ENCODE assay signal across 9 mouse cellular contexts in genomic region chr14:61689776-61690175, GRCm38 (mm10).
DNase-seq lines count a peak whose midpoint lies in the region; ATAC-seq and TF ChIP-seq lines count a peak whose summit lies in the region.
"Had no signal": no experiment of that assay in that cellular context is flagged by ENCODE, and none has a peak within 500 bp of the region (broad histone marks: within the 10 kb centered on the region; RNA-seq: fewer than 3 reads in every experiment).

No protein-coding gene starts in this region.

- H3K4me2 ChIP-seq in intestine, embryonic 15.5 days (replicated peaks), result peak overlapping the region; percentile 48
- H3K4me2 ChIP-seq in neural tube, embryonic 12.5 days (replicated peaks), result peak overlapping the region; percentile 49

- H3K9me3 ChIP-seq in forebrain, embryonic 10.5 days, result no peaks in the 10 kb centered on the region
- no peaks in the 10 kb centered on the region for H3K9me3 ChIP-seq in intestine, embryonic 15.5 days
- H3K9me3 ChIP-seq in neural tube, embryonic 12.5 days, result no peaks in the 10 kb centered on the region

- peak; percentile 18 to 30 for DNase-seq in kidney, postnatal 4 days
- no peak for DNase-seq in kidney, adult 2 months
- DNase-seq in forebrain, embryonic 10.5 days (ENCODE audit: extremely low spot score, low spot score), result no peak
- no peak for DNase-seq in right cerebral cortex, adult 2 months (ENCODE audit: low spot score in 2 of 2)
- DNase-seq: gastrocnemius, postnatal 36 days; lung, postnatal 14 days had no signal

- no peaks in the 10 kb centered on the region; the same call in 1 of the 2 replicates for H3K27me3 ChIP-seq in kidney, adult 2 months (replicated peaks; ENCODE audit: control insufficient read depth, insufficient read depth, low read length)
- H3K27me3 ChIP-seq in forebrain, embryonic 10.5 days (ENCODE audit: poor library complexity, severe bottlenecking), result peaks cover 82% of the 10 kb centered on the region
- H3K27me3 ChIP-seq in intestine, embryonic 15.5 days (replicated peaks), result peaks cover 31% of the 10 kb centered on the region
- H3K27me3 ChIP-seq in neural tube, embryonic 12.5 days (replicated peaks), result peaks cover 59% of the 10 kb centered on the region

- no peak for ATAC-seq in intestine, embryonic 15.5 days
- no peak for ATAC-seq in neural tube, embryonic 12.5 days (ENCODE audit: low FRiP score, low read depth)
- no peak for ATAC-seq in erythroblast, adult 5-6 weeks (replicated peaks; ENCODE audit: low FRiP score, poor library complexity, severe bottlenecking)

- H3K4me3 ChIP-seq in kidney, adult 2 months (ENCODE audit: insufficient read depth, low read depth, low read length), result no peak overlapping the region
- H3K4me3 ChIP-seq in forebrain, embryonic 10.5 days, result peak overlapping the region; percentile 36
- peak overlapping the region; percentile 23; the same call in 1 of the 2 replicates for H3K4me3 ChIP-seq in intestine, embryonic 15.5 days (replicated peaks)
- H3K4me3 ChIP-seq in neural tube, embryonic 12.5 days, result peak overlapping the region; percentile 26; the same call in 1 of the 2 replicates

- no peak for TF ChIP-seq POLR2A in kidney, adult 2 months (IDR thresholded peaks at IDR 0.05; ENCODE audit: low read depth, low read length)

- H3K36me3 ChIP-seq in kidney, adult 2 months (ENCODE audit: control insufficient read depth, insufficient read depth, low read length), result no peaks in the 10 kb centered on the region
- no peaks in the 10 kb centered on the region for H3K36me3 ChIP-seq in forebrain, embryonic 10.5 days (replicated peaks)
- H3K36me3 ChIP-seq in intestine, embryonic 15.5 days, result no peaks in the 10 kb centered on the region
- no peaks in the 10 kb centered on the region for H3K36me3 ChIP-seq in neural tube, embryonic 12.5 days

- no peak for TF ChIP-seq CTCF in kidney, adult 2 months (conservative IDR thresholded peaks at IDR 0.05; ENCODE audit: insufficient read depth, insufficient read length, low read depth, low read length)

- no peak overlapping the region for H3K27ac ChIP-seq in kidney, adult 2 months (ENCODE audit: insufficient read depth, low read depth, low read length)
- no peak overlapping the region for H3K27ac ChIP-seq in forebrain, embryonic 10.5 days
- no peak overlapping the region for H3K27ac ChIP-seq in intestine, embryonic 15.5 days
- no peak overlapping the region for H3K27ac ChIP-seq in neural tube, embryonic 12.5 days

- H3K9ac ChIP-seq in intestine, embryonic 15.5 days, result no peak overlapping the region
- no peak overlapping the region for H3K9ac ChIP-seq in neural tube, embryonic 12.5 days

- WGBS in kidney, adult 2 months, result 81% methylated on average over 24 of the region's 24 CpGs
- 5% methylated on average over 24 of the region's 24 CpGs for WGBS in forebrain, embryonic 10.5 days
- 25% methylated on average over 24 of the region's 24 CpGs for whole genome bisulfite sequencing in intestine, embryonic 15.5 days
- 5% methylated on average over 24 of the region's 24 CpGs for WGBS in neural tube, embryonic 12.5 days

- H3K4me1 ChIP-seq in kidney, adult 2 months (ENCODE audit: control insufficient read depth, insufficient read depth, low read length), result peaks cover 3% of the 10 kb centered on the region; the same call in 1 of the 2 replicates
- H3K4me1 ChIP-seq in forebrain, embryonic 10.5 days, result peaks cover 46% of the 10 kb centered on the region
- H3K4me1 ChIP-seq in intestine, embryonic 15.5 days (replicated peaks), result peaks cover 13% of the 10 kb centered on the region
- peaks cover 26% of the 10 kb centered on the region for H3K4me1 ChIP-seq in neural tube, embryonic 12.5 days

Comparison
In these comparisons a context has a peak if more than half of its experiments do, and no peak if none do; other contexts are left out.
1. DNase-seq: peak in kidney, postnatal 4 days (2 of 2); none in kidney, adult 2 months (single experiment), forebrain, embryonic 10.5 days (single experiment) and right cerebral cortex, adult 2 months (0 of 2).